Mouse (Mus musculus): ENCODE measurements around the gene Grik4. TPM values are rescaled to one million over a fixed set of nuclear protein-coding genes. Genes with fewer than 3 reads are reported as not detected.

Gene Grik4
- polyA plus RNA-seq, 1 experiment: 0.35 TPM

GRCm38 (mm10) chr9:42799694-42800093 lies 144.6 kb downstream of the Grik4 start:
- Histone ChIP-seq H3K36me3 (ENCODE audit: control insufficient read depth, insufficient read depth, low read length) (no peaks in the 10 kb centered on the region), H3K27me3 (ENCODE audit: control insufficient read depth, insufficient read depth, low read length) (no peaks in the 10 kb centered on the region), H3K27ac (ENCODE audit: insufficient read depth, low read depth, low read length) (no peak overlapping the region), H3K4me3 (ENCODE audit: low read depth, low read length) (no peak overlapping the region), H3K4me1 (ENCODE audit: control insufficient read depth, insufficient read depth, insufficient read length, low read length) (no peaks in the 10 kb centered on the region; the same call in 1 of the 2 replicates)
- TF ChIP-seq POLR2A (IDR thresholded peaks at IDR 0.05; ENCODE audit: low read depth, low read length) (no peak), CTCF (IDR thresholded peaks at IDR 0.05; ENCODE audit: extremely low read depth, insufficient read length, insufficient replicate concordance, low read depth, low read length) (no peak)
- WGBS: 72% methylated on average over 5 of the region's 5 CpGs

GRCm38 (mm10) chr9:42799242-42799641 lies 145.1 kb downstream of the Grik4 start:
- WGBS: 9% methylated on average over 5 of the region's 5 CpGs
- TF ChIP-seq CTCF (IDR thresholded peaks at IDR 0.05; ENCODE audit: extremely low read depth, insufficient read length, insufficient replicate concordance, low read depth, low read length) (no peak), POLR2A (IDR thresholded peaks at IDR 0.05; ENCODE audit: low read depth, low read length) (no peak)

GRCm38 (mm10) chr9:42798280-42798679 lies 146.0 kb downstream of the Grik4 start:
- no peak overlapping the region for H3K27ac ChIP-seq (ENCODE audit: insufficient read depth, low read depth, low read length)
- H3K36me3 ChIP-seq (ENCODE audit: control insufficient read depth, insufficient read depth, low read length): no peaks in the 10 kb centered on the region
- no peaks in the 10 kb centered on the region; the same call in 1 of the 2 replicates for H3K4me1 ChIP-seq (ENCODE audit: control insufficient read depth, insufficient read depth, insufficient read length, low read length)
- H3K4me3 ChIP-seq (ENCODE audit: low read depth, low read length): no peak overlapping the region
- H3K27me3 ChIP-seq (ENCODE audit: control insufficient read depth, insufficient read depth, low read length): no peaks in the 10 kb centered on the region
- TF ChIP-seq POLR2A (IDR thresholded peaks at IDR 0.05; ENCODE audit: low read depth, low read length): no peak
- no peak for TF ChIP-seq CTCF (IDR thresholded peaks at IDR 0.05; ENCODE audit: extremely low read depth, insufficient read length, insufficient replicate concordance, low read depth, low read length)
- WGBS: 26% methylated on average over 4 of the region's 4 CpGs

More at GRCm38 (mm10) chr9:42799242-42799641, 145.1 kb downstream of the Grik4 start:
- Histone ChIP-seq H3K4me1 (ENCODE audit: control insufficient read depth, insufficient read depth, insufficient read length, low read length) (no peaks in the 10 kb centered on the region; the same call in 1 of the 2 replicates), H3K4me3 (ENCODE audit: low read depth, low read length) (no peak overlapping the region), H3K36me3 (ENCODE audit: control insufficient read depth, insufficient read depth, low read length) (no peaks in the 10 kb centered on the region), H3K27ac (ENCODE audit: insufficient read depth, low read depth, low read length) (no peak overlapping the region), H3K27me3 (ENCODE audit: control insufficient read depth, insufficient read depth, low read length) (no peaks in the 10 kb centered on the region)

GRCm38 (mm10) chr9:42797276-42797675 lies 147.0 kb downstream of the Grik4 start:
- H3K36me3 ChIP-seq (ENCODE audit: control insufficient read depth, insufficient read depth, low read length): no peaks in the 10 kb centered on the region
- no peak overlapping the region for H3K4me3 ChIP-seq (ENCODE audit: low read depth, low read length)
- no peak overlapping the region for H3K27ac ChIP-seq (ENCODE audit: insufficient read depth, low read depth, low read length)
- 22% methylated on average over 8 of the region's 8 CpGs for WGBS
- TF ChIP-seq POLR2A (IDR thresholded peaks at IDR 0.05; ENCODE audit: low read depth, low read length) (no peak), CTCF (IDR thresholded peaks at IDR 0.05; ENCODE audit: extremely low read depth, insufficient read length, insufficient replicate concordance, low read depth, low read length) (no peak)
- H3K27me3 ChIP-seq (ENCODE audit: control insufficient read depth, insufficient read depth, low read length): no peaks in the 10 kb centered on the region
- H3K4me1 ChIP-seq (ENCODE audit: control insufficient read depth, insufficient read depth, insufficient read length, low read length): no peaks in the 10 kb centered on the region; the same call in 1 of the 2 replicates

- TF ChIP-seq CTCF (IDR thresholded peaks at IDR 0.05; ENCODE audit: extremely low read depth, insufficient read length, insufficient replicate concordance, low read depth, low read length) (no peak), POLR2A (IDR thresholded peaks at IDR 0.05; ENCODE audit: low read depth, low read length) (no peak)
- H3K4me1 ChIP-seq (ENCODE audit: control insufficient read depth, insufficient read depth, insufficient read length, low read length): no peaks in the 10 kb centered on the region; the same call in 1 of the 2 replicates
- H3K4me3 ChIP-seq (ENCODE audit: low read depth, low read length): no peak overlapping the region
- 8% methylated on average over 8 of the region's 8 CpGs for WGBS
- peaks cover 4% of the 10 kb centered on the region; the same call in 1 of the 2 replicates for H3K27me3 ChIP-seq (ENCODE audit: control insufficient read depth, insufficient read depth, low read length)
- no peaks in the 10 kb centered on the region for H3K36me3 ChIP-seq (ENCODE audit: control insufficient read depth, insufficient read depth, low read length)
- no peak overlapping the region for H3K27ac ChIP-seq (ENCODE audit: insufficient read depth, low read depth, low read length)
Measured at GRCm38 (mm10) chr9:42795881-42796280, 148.4 kb downstream of the Grik4 start.

GRCm38 (mm10) chr9:42794006-42794405 lies 150.3 kb downstream of the Grik4 start:
- Histone ChIP-seq H3K27me3 (ENCODE audit: control insufficient read depth, insufficient read depth, low read length) (peaks cover 4% of the 10 kb centered on the region), H3K4me3 (ENCODE audit: low read depth, low read length) (no peak overlapping the region), H3K36me3 (ENCODE audit: control insufficient read depth, insufficient read depth, low read length) (no peaks in the 10 kb centered on the region), H3K27ac (ENCODE audit: insufficient read depth, low read depth, low read length) (no peak overlapping the region), H3K4me1 (ENCODE audit: control insufficient read depth, insufficient read depth, insufficient read length, low read length) (no peaks in the 10 kb centered on the region; the same call in 1 of the 2 replicates)
- TF ChIP-seq CTCF (IDR thresholded peaks at IDR 0.05; ENCODE audit: extremely low read depth, insufficient read length, insufficient replicate concordance, low read depth, low read length): no peak
- TF ChIP-seq POLR2A (IDR thresholded peaks at IDR 0.05; ENCODE audit: low read depth, low read length): no peak
- 85% methylated on average over 4 of the region's 4 CpGs for WGBS

- no peak overlapping the region for H3K4me3 ChIP-seq (ENCODE audit: low read depth, low read length)
- H3K27me3 ChIP-seq (ENCODE audit: control insufficient read depth, insufficient read depth, low read length): peaks cover 4% of the 10 kb centered on the region
- H3K27ac ChIP-seq (ENCODE audit: insufficient read depth, low read depth, low read length): no peak overlapping the region
- TF ChIP-seq POLR2A (IDR thresholded peaks at IDR 0.05; ENCODE audit: low read depth, low read length): no peak
- TF ChIP-seq CTCF (IDR thresholded peaks at IDR 0.05; ENCODE audit: extremely low read depth, insufficient read length, insufficient replicate concordance, low read depth, low read length): no peak
- H3K36me3 ChIP-seq (ENCODE audit: control insufficient read depth, insufficient read depth, low read length): no peaks in the 10 kb centered on the region
- no peaks in the 10 kb centered on the region; the same call in 1 of the 2 replicates for H3K4me1 ChIP-seq (ENCODE audit: control insufficient read depth, insufficient read depth, insufficient read length, low read length)
- WGBS: 78% methylated on average over 8 of the region's 8 CpGs
Measured at GRCm38 (mm10) chr9:42793581-42793980, 150.7 kb downstream of the Grik4 start.
